Mouse (Mus musculus) kidney, postnatal 14 days (tissue): ENCODE measurements around the gene Nipal3.

ENCODE experiments used
- DNase-seq: peaks from one replicate; pipeline ENCODE4 v3.0.0; 2022; ENCODE audit warnings: mixed read lengths

The Nipal3 gene

GRCm38 (mm10) chr4:135501587-135501986 lies 6.7 kb upstream of the Nipal3 start:
- DNase-seq: no peak

GRCm38 (mm10) chr4:135499831-135500230 lies 5.0 kb upstream of the Nipal3 start:
- no peak for DNase-seq

- no peak for DNase-seq
Observed at GRCm38 (mm10) chr4:135498136-135498535, 3.3 kb upstream of the Nipal3 start.

GRCm38 (mm10) chr4:135495810-135496209 lies 972 bp upstream of the Nipal3 start:
- peak; percentile 89 for DNase-seq

- no peak for DNase-seq
Observed at GRCm38 (mm10) chr4:135495397-135495791, 556 bp upstream of the Nipal3 start.

GRCm38 (mm10) chr4:135493691-135494520 lies 932 bp downstream of the Nipal3 start:
- DNase-seq: peak; percentile 48

- no peak for DNase-seq
Observed at GRCm38 (mm10) chr4:135493271-135493670, 1.6 kb downstream of the Nipal3 start.

GRCm38 (mm10) chr4:135489256-135489655 lies 5.6 kb downstream of the Nipal3 start:
- DNase-seq: no peak

- no peak for DNase-seq
Observed at GRCm38 (mm10) chr4:135486352-135486751, 8.5 kb downstream of the Nipal3 start.

- no peak for DNase-seq
Observed at GRCm38 (mm10) chr4:135485086-135485485, 9.8 kb downstream of the Nipal3 start.

GRCm38 (mm10) chr4:135480370-135480769 lies 14.5 kb downstream of the Nipal3 start:
- no peak for DNase-seq

GRCm38 (mm10) chr4:135477851-135478250 lies 17.0 kb downstream of the Nipal3 start:
- no peak for DNase-seq

GRCm38 (mm10) chr4:135463406-135463805 lies 31.4 kb downstream of the Nipal3 start:
- no peak for DNase-seq

GRCm38 (mm10) chr4:135453572-135453971 lies 41.3 kb downstream of the Nipal3 start:
- peak; percentile 24 for DNase-seq

GRCm38 (mm10) chr4:135453164-135453563 lies 41.7 kb downstream of the Nipal3 start:
- DNase-seq: peak; percentile 51

- DNase-seq: peak; percentile 39
Observed at GRCm38 (mm10) chr4:135451360-135452015, 43.4 kb downstream of the Nipal3 start.

- no peak for DNase-seq
Observed at GRCm38 (mm10) chr4:135442473-135442872, 52.4 kb downstream of the Nipal3 start.

- DNase-seq: peak; percentile 31
Observed at GRCm38 (mm10) chr4:135439904-135440522, 54.8 kb downstream of the Nipal3 start.

- DNase-seq: peak; percentile 66
Observed at GRCm38 (mm10) chr4:135439188-135439647, 55.6 kb downstream of the Nipal3 start.

- no peak for DNase-seq
Observed at GRCm38 (mm10) chr4:135437924-135438323, 56.9 kb downstream of the Nipal3 start.

- peak; percentile 71 for DNase-seq
Observed at GRCm38 (mm10) chr4:135436291-135436690, 58.5 kb downstream of the Nipal3 start.

GRCm38 (mm10) chr4:135434395-135434789 lies 60.4 kb downstream of the Nipal3 start:
- no peak for DNase-seq
